Mouse (Mus musculus) heart, embryonic 14.5 days (tissue): Measurements from ENCODE around the gene Arl15. TPM values are rescaled to one million over a fixed set of nuclear protein-coding genes. Genes with fewer than 3 reads are reported as not detected.

Source experiments
- ATAC-seq: fragments of 200-750 bp; cut with Nextera tagmentation; 2 replicates; pipeline ENCODE4 v1.8.0; 2017; ENCODE audit warnings: low read depth, moderate TSS enrichment; ENCODE audit not compliant: insufficient number of reproducible peaks, insufficient read depth, low FRiP score
- H3K27ac ChIP-seq, 2 experiments: fragments of 200-500 bp in 1 of 2; fragments of 300-500 bp in 1 of 2; sonication (generic) in 1 of 2; replicated peaks in 1 of 2; 2 replicates each; pipeline ENCODE4 v1.5.1; 2012 to 2014; ENCODE audit warnings: low read depth in 2 of 2, low read length in 2 of 2, control low read depth in 1 of 2, mild to moderate bottlenecking in 1 of 2, mixed read lengths in 1 of 2; ENCODE audit not compliant: control insufficient read depth in 1 of 2, insufficient read depth in 1 of 2
- H3K27me3 ChIP-seq: fragments of 300-500 bp; sonication (generic); 2 replicates; pipeline ENCODE4 v1.6.1; 2014; ENCODE audit warnings: mild to moderate bottlenecking, low read length, control low read depth; ENCODE audit not compliant: control insufficient read depth, insufficient read depth
- H3K36me3 ChIP-seq: fragments of 300-500 bp; sonication (generic); 2 replicates; pipeline ENCODE4 v1.6.1; 2014; ENCODE audit warnings: mild to moderate bottlenecking, control low read depth, low read length, mixed read lengths; ENCODE audit not compliant: control insufficient read depth, insufficient read depth
- H3K4me1 ChIP-seq, 2 experiments: fragments of 200-500 bp in 1 of 2; fragments of 300-500 bp in 1 of 2; sonication (generic) in 1 of 2; 2 replicates each; pipeline ENCODE4 v1.6.1; 2012 to 2014; ENCODE audit warnings: low read length in 2 of 2, control low read depth in 1 of 2, mixed read lengths in 1 of 2; ENCODE audit not compliant: control insufficient read depth in 2 of 2, insufficient read depth in 2 of 2
- H3K4me2 ChIP-seq: fragments of 300-500 bp; sonication (generic); 2 replicates; pipeline ENCODE4 v1.6.1; 2014; ENCODE audit warnings: mild to moderate bottlenecking, low read length
- H3K4me3 ChIP-seq, 2 experiments: fragments of 200-500 bp in 1 of 2; fragments of 300-500 bp in 1 of 2; sonication (generic) in 1 of 2; 2 replicates each; pipeline ENCODE4 v1.5.1; 2012 to 2014; ENCODE audit warnings: low read length in 2 of 2, mild to moderate bottlenecking in 2 of 2, control low read depth in 1 of 2, low read depth in 1 of 2, moderate library complexity in 1 of 2; ENCODE audit not compliant: control insufficient read depth in 1 of 2, insufficient read depth in 1 of 2
- H3K9ac ChIP-seq: fragments of 300-500 bp; sonication (generic); 2 replicates; pipeline ENCODE4 v1.6.1; 2014; ENCODE audit warnings: mild to moderate bottlenecking, low read length
- H3K9me3 ChIP-seq: fragments of 300-500 bp; sonication (generic); 2 replicates; pipeline ENCODE4 v1.6.1; 2016; ENCODE audit warnings: low read length, control low read depth; ENCODE audit not compliant: control insufficient read depth
- WGBS: fragments of 180-500 bp; shearing (Covaris S2); extraction: QIAGEN DNeasy Blood & Tissue Kit; methylation state at CpG from one replicate; pipeline ENCODE4 v1.1.7; 2014; 5-methylcytosine and 5-hydroxymethylcytosine counted together
- polyA plus RNA-seq: library from polyadenylated mRNA; unstranded; fragments of >200 nt; fragmentation: Nextera tagmentation; extraction: Ambion mirVana; gene quantifications from 2 replicates; pipeline ENCODE4 v1.2.1, GENCODE M21; 2014

Arl15 gene
- polyA plus RNA-seq, 1 experiment from 2014 or later = 8.3 TPM

- Histone ChIP-seq H3K4me2 (no peak overlapping the region), H3K27me3 (no peaks in the 10 kb centered on the region), H3K27ac (no peak overlapping the region), H3K36me3 (no peaks in the 10 kb centered on the region), H3K4me3 (no peak overlapping the region), H3K4me1 (no peaks in the 10 kb centered on the region; a peak in 1 of 4 replicates), H3K9me3 (no peaks in the 10 kb centered on the region), H3K9ac (no peak overlapping the region)
- 91% methylated on average over 16 of the region's 16 CpGs for WGBS
- ATAC-seq = no peak
Observed at GRCm38 (mm10) chr13:113838601-113839576, 44.6 kb downstream of the Arl15 start.

- no peak for ATAC-seq
- H3K4me2 ChIP-seq = no peak overlapping the region
- WGBS = 72% methylated on average over 6 of the region's 6 CpGs
Observed at GRCm38 (mm10) chr13:113840421-113840820, 46.1 kb downstream of the Arl15 start.

DNA sequence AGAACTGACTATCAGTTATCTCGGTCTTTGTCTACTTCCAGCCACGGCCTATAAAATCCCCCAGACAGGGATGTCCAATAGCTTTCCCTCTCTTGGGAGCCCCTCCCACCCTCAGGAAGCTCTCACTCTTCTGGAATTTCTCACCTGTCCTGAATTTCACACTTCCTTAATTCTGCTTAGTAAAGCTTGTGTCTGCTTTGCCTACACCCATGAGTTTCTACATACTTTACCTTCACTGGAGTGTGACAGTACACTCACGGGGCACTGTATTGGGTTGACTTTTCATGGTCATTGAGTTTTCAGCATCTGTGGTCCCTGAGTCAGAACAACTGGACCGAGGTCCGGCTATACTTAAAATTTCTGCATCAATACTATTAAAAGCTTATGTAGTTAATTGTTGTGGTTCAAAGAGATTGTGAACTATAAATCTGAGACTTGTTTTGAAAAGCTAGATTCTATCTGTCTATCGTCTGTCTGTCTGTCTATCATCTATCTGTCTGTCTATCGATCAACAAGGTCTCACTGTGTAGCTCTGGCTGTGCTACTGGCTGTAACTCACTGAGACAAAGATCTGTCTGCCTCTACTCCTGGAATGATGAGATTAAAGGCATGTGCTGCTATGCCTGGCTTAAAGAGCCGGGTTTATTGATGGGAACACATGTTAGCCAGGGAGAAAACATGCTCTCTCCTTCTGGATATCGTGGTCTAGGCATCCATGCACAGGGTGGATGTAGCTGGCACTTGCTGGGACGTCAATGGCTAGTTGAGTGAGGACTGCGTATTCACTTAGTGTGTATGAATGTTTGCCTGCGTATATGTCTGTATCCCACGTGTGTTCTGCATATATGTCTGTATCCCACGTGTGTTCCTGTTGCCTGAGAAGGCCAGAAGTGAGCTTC is 48.4 kb downstream of the Arl15 start:
- no peak overlapping the region for H3K9ac ChIP-seq
- H3K36me3 ChIP-seq = no peaks in the 10 kb centered on the region
- H3K27me3 ChIP-seq = no peaks in the 10 kb centered on the region
- peaks cover 0 to 11% of the 10 kb centered on the region in 2 experiments; a peak in 1 of 4 replicates for H3K4me1 ChIP-seq
- no peaks in the 10 kb centered on the region for H3K9me3 ChIP-seq
- ATAC-seq = no peak
- H3K4me2 ChIP-seq = no peak overlapping the region
- WGBS = 81% methylated on average over 14 of the region's 14 CpGs
- no peak overlapping the region for H3K27ac ChIP-seq
- H3K4me3 ChIP-seq = no peak overlapping the region

More at GRCm38 (mm10) chr13:113840421-113840820, 46.1 kb downstream of the Arl15 start:
- Histone ChIP-seq H3K27ac (no peak overlapping the region), H3K4me3 (no peak overlapping the region), H3K4me1 (peaks cover 0 to 8% of the 10 kb centered on the region in 2 experiments; a peak in 1 of 4 replicates), H3K36me3 (no peaks in the 10 kb centered on the region), H3K9ac (no peak overlapping the region), H3K27me3 (no peaks in the 10 kb centered on the region), H3K9me3 (no peaks in the 10 kb centered on the region)

- Histone ChIP-seq H3K27ac (no peak overlapping the region), H3K9ac (no peak overlapping the region), H3K4me2 (no peak overlapping the region), H3K4me1 (peaks cover 0 to 11% of the 10 kb centered on the region in 2 experiments; a peak in 1 of 4 replicates), H3K9me3 (no peaks in the 10 kb centered on the region), H3K36me3 (no peaks in the 10 kb centered on the region), H3K27me3 (no peaks in the 10 kb centered on the region), H3K4me3 (no peak overlapping the region)
- no peak for ATAC-seq
- 62% methylated on average over 3 of the region's 3 CpGs for WGBS
Observed at GRCm38 (mm10) chr13:113843310-113843649, 49.0 kb downstream of the Arl15 start.

- Histone ChIP-seq H3K9me3 (no peaks in the 10 kb centered on the region), H3K36me3 (no peaks in the 10 kb centered on the region), H3K4me3 (no peak overlapping the region), H3K27ac (no peak overlapping the region), H3K4me2 (no peak overlapping the region), H3K27me3 (no peaks in the 10 kb centered on the region), H3K4me1 (peaks cover 0 to 11% of the 10 kb centered on the region in 2 experiments; a peak in 1 of 4 replicates), H3K9ac (no peak overlapping the region)
- ATAC-seq = no peak
- 94% methylated on average over 8 of the region's 8 CpGs for WGBS
Observed at GRCm38 (mm10) chr13:113843901-113844300, 49.6 kb downstream of the Arl15 start.

GRCm38 (mm10) chr13:113844717-113845116 is 50.4 kb downstream of the Arl15 start:
- Histone ChIP-seq H3K36me3 (0 out of 2 replicates have a peak, but pooled peaks cover 4% of the 10 kb centered on the region), H3K9me3 (no peaks in the 10 kb centered on the region), H3K4me2 (no peak overlapping the region), H3K27ac (no peak overlapping the region), H3K27me3 (no peaks in the 10 kb centered on the region), H3K9ac (no peak overlapping the region), H3K4me1 (peaks cover 0 to 11% of the 10 kb centered on the region in 2 experiments; a peak in 1 of 4 replicates), H3K4me3 (no peak overlapping the region)
- 69% methylated on average over 4 of the region's 4 CpGs for WGBS
- no peak for ATAC-seq

DNA sequence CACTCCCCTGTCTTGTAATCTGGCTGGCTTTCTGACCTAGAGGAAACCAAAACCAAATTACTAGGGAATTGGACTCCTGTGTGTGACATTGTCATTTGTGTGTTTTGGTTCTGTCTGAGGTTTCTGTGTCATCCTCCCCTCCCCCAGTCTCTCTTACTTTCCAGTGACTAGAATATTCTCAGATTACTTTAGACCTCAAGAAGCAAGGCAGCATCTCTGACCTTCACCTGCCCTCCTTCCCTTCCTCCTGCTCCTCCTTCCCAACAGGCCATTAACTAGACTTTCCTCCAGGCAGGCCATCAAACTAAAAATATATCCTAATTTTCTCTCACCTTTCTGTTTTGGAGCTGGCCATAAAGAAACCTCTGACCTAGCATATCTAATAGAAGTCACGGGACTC is 50.9 kb downstream of the Arl15 start:
- 86% methylated on average over 1 of the region's 1 CpGs for WGBS
- Histone ChIP-seq H3K27ac (no peak overlapping the region), H3K4me1 (peaks cover 0 to 11% of the 10 kb centered on the region in 2 experiments; a peak in 1 of 4 replicates), H3K9ac (no peak overlapping the region), H3K36me3 (0 out of 2 replicates have a peak, but pooled peaks cover 4% of the 10 kb centered on the region), H3K9me3 (no peaks in the 10 kb centered on the region), H3K27me3 (no peaks in the 10 kb centered on the region), H3K4me3 (no peak overlapping the region), H3K4me2 (no peak overlapping the region)
- no peak for ATAC-seq
